ENCODE assay signal across 9 mouse cellular contexts in genomic region chr13:73536824-73537223, GRCm38 (mm10). TPM values are rescaled to one million over a fixed set of nuclear protein-coding genes. Genes with fewer than 3 reads are reported as not detected.
DNase-seq lines count a peak whose midpoint lies in the region; ATAC-seq lines count a peak whose summit lies in the region.
"Had no signal": no experiment of that assay in that cellular context is flagged by ENCODE, and none has a peak within 500 bp of the region (broad histone marks: within the 10 kb centered on the region; RNA-seq: fewer than 3 reads in every experiment).

No protein-coding gene starts in this region.

- H3K27me3 ChIP-seq in megakaryocyte, embryonic 14.5 days (replicated peaks), result peaks cover 49% of the 10 kb centered on the region
- peaks cover 40% of the 10 kb centered on the region for H3K27me3 ChIP-seq in forebrain, embryonic 14.5 days (replicated peaks; ENCODE audit: control insufficient read depth, insufficient read depth, low read length)
- H3K27me3 ChIP-seq in liver, embryonic 13.5 days, result peaks cover 61% of the 10 kb centered on the region
- peaks cover 28% of the 10 kb centered on the region for H3K27me3 ChIP-seq in stomach, embryonic 16.5 days (ENCODE audit: control insufficient read depth, insufficient read depth, low read length)

- no peak for ATAC-seq in megakaryocyte, adult 5-6 weeks (ENCODE audit: poor library complexity, severe bottlenecking)
- ATAC-seq in forebrain, embryonic 14.5 days, result 0 out of 2 replicates have a peak, but pooled peaks have one; percentile 12
- peak; percentile 56 for ATAC-seq in liver, embryonic 13.5 days (ENCODE audit: low read depth)
- no peak for ATAC-seq in stomach, embryonic 16.5 days (ENCODE audit: insufficient read depth, low FRiP score)

- H3K27ac ChIP-seq in forebrain, embryonic 14.5 days (ENCODE audit: low read depth, low read length), result no peak overlapping the region
- peak overlapping the region; percentile 30; the same call in 1 of the 2 replicates for H3K27ac ChIP-seq in liver, embryonic 13.5 days
- no peak overlapping the region for H3K27ac ChIP-seq in stomach, embryonic 16.5 days (ENCODE audit: low read length)

- H3K36me3 ChIP-seq in megakaryocyte, embryonic 14.5 days (replicated peaks; ENCODE audit: low read length), result peaks cover 19% of the 10 kb centered on the region
- no peaks in the 10 kb centered on the region for H3K36me3 ChIP-seq in forebrain, embryonic 14.5 days (ENCODE audit: control insufficient read depth, insufficient read depth, low read length)
- H3K36me3 ChIP-seq in liver, embryonic 13.5 days, result no peaks in the 10 kb centered on the region
- no peaks in the 10 kb centered on the region for H3K36me3 ChIP-seq in stomach, embryonic 16.5 days (ENCODE audit: control insufficient read depth, insufficient read depth, low read length)

- no peak for DNase-seq in forebrain, embryonic 14.5 days (ENCODE audit: low spot score)
- DNase-seq in liver, embryonic 13.5 days, result no peak
- DNase-seq in gastrocnemius, postnatal 25 days, result no peak
- no peak for DNase-seq in cerebellum, adult 18-20 months

- peak overlapping the region; percentile 70 for H3K4me2 ChIP-seq in forebrain, embryonic 14.5 days (ENCODE audit: low read length)
- H3K4me2 ChIP-seq in liver, embryonic 13.5 days, result peak overlapping the region; percentile 71
- peak overlapping the region; percentile 83 for H3K4me2 ChIP-seq in stomach, embryonic 16.5 days (ENCODE audit: low read depth, low read length)

- peaks cover 73% of the 10 kb centered on the region for H3K4me1 ChIP-seq in megakaryocyte, embryonic 14.5 days
- no peaks in the 10 kb centered on the region for H3K4me1 ChIP-seq in forebrain, embryonic 14.5 days (ENCODE audit: control insufficient read depth, insufficient read depth, low read length)
- peaks cover 35% of the 10 kb centered on the region for H3K4me1 ChIP-seq in liver, embryonic 13.5 days (replicated peaks)
- H3K4me1 ChIP-seq in stomach, embryonic 16.5 days (ENCODE audit: control insufficient read depth, insufficient read depth, low read length), result peaks cover 5% of the 10 kb centered on the region

- WGBS in forebrain, embryonic 14.5 days, result 18% methylated on average over 13 of the region's 13 CpGs
- 20% methylated on average over 13 of the region's 13 CpGs for WGBS in liver, embryonic 13.5 days (ENCODE audit: insufficient replicate concordance)
- 19% methylated on average over 13 of the region's 13 CpGs for WGBS in stomach, embryonic 16.5 days

- peak overlapping the region; percentile 94 for H3K4me3 ChIP-seq in megakaryocyte, embryonic 14.5 days (replicated peaks)
- H3K4me3 ChIP-seq in forebrain, embryonic 14.5 days (ENCODE audit: low read depth, low read length), result peak overlapping the region; percentile 38
- H3K4me3 ChIP-seq in liver, embryonic 13.5 days (replicated peaks), result peak overlapping the region; percentile 53
- H3K4me3 ChIP-seq in stomach, embryonic 16.5 days (replicated peaks; ENCODE audit: low read length), result peak overlapping the region; percentile 50

- peaks cover 7% of the 10 kb centered on the region; the same call in 1 of the 2 replicates for H3K9me3 ChIP-seq in megakaryocyte, embryonic 14.5 days
- no peaks in the 10 kb centered on the region for H3K9me3 ChIP-seq in forebrain, embryonic 14.5 days (replicated peaks; ENCODE audit: control insufficient read depth, low read length)
- no peaks in the 10 kb centered on the region for H3K9me3 ChIP-seq in liver, embryonic 13.5 days (replicated peaks)
- no peaks in the 10 kb centered on the region for H3K9me3 ChIP-seq in stomach, embryonic 16.5 days (replicated peaks; ENCODE audit: control insufficient read depth, low read length)

- peak overlapping the region; percentile 45 for H3K9ac ChIP-seq in forebrain, embryonic 14.5 days (ENCODE audit: low read length)
- peak overlapping the region; percentile 59 for H3K9ac ChIP-seq in liver, embryonic 13.5 days
- H3K9ac ChIP-seq in stomach, embryonic 16.5 days (ENCODE audit: low read length), result peak overlapping the region; percentile 61

RNA-seq across cellular contexts. Expression of gene Slc6a3, which starts 0.3 kb away (rescaled TPM):
- polyA plus RNA-seq in megakaryocyte, embryonic 14.5 days (2012; ENCODE audit: insufficient read depth, low replicate concordance), result 0.48 and 0.96 TPM in 2 replicates
- total RNA-seq in megakaryocyte, adult 5-6 weeks (2015), result not detected in 2 replicates
- total RNA-seq in megakaryocyte, adult 5-6 weeks (2017), result 0.07 TPM in 1 of 2 replicates, not detected in the other
- polyA plus RNA-seq in forebrain, embryonic 14.5 days (2014; fragmentation: Nextera tagmentation; extraction: Ambion mirVana), result 0.36 and 0.52 TPM in 2 replicates
- 0.70 and 1.0 TPM in 2 replicates for polyA plus RNA-seq in liver, embryonic 13.5 days (2015; fragmentation: Nextera tagmentation; extraction: Ambion mirVana)
- polyA plus RNA-seq in stomach, embryonic 16.5 days (2015; fragmentation: Nextera tagmentation; extraction: Ambion mirVana), result 0.09 and 0.12 TPM in 2 replicates
- not detected for total RNA-seq in gastrocnemius, postnatal 25 days (2021)
- total RNA-seq: monocyte, adult 5-6 weeks had no signal
- polyA plus RNA-seq: gonadal fat pad, adult 2 months had no signal

Comparison
In these comparisons a context has a peak if more than half of its experiments do, and no peak if none do; other contexts are left out.
1. H3K4me3 ChIP-seq: peak in every context shown above with its lines; median percentile 94 in megakaryocyte, embryonic 14.5 days; 53 in liver, embryonic 13.5 days; 50 in stomach, embryonic 16.5 days; 38 in forebrain, embryonic 14.5 days.
2. ATAC-seq: peak in forebrain, embryonic 14.5 days (single experiment) and liver, embryonic 13.5 days (single experiment); none in megakaryocyte, adult 5-6 weeks (single experiment) and stomach, embryonic 16.5 days (single experiment).
3. Peak in every context shown above with its lines, with median percentiles within 50 percentile points of each other: H3K4me2 ChIP-seq and H3K9ac ChIP-seq.